Mouse (Mus musculus): ENCODE measurements around the gene Olfr33.

DNA sequence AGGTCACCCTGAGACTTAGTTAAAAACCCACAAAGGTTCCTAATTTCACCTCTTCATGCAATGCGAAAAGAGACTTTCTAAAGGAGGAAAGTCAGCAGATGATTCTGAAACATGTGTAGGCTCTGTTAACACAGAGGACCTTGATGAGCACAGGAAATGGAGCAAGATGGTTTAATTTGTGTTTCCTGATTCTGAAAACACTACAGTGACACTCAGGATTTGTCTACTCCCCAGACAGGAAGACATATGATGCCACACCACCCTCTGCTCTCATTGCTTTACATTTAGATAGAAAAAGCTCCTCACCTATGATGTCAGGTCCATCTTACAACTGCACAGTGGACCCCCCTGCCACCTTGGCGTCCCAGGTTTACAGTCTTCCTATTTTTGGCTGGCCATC, 42.6 kb downstream of the Olfr33 start:
- no peak for TF ChIP-seq CTCF (IDR thresholded peaks at IDR 0.05; ENCODE audit: control insufficient read depth, insufficient read depth, insufficient read length)
- no peak for TF ChIP-seq CEBPB (IDR thresholded peaks at IDR 0.05; ENCODE audit: low read depth)
- TF ChIP-seq MYOD1 (IDR thresholded peaks at IDR 0.05; ENCODE audit: control insufficient read depth, insufficient read length, low read depth) = no peak
- no peak for TF ChIP-seq USF1 (IDR thresholded peaks at IDR 0.05; ENCODE audit: low read depth)
- TF ChIP-seq MAX (IDR thresholded peaks at IDR 0.05) = no peak
